Mouse (Mus musculus) limb, embryonic 15.5 days (tissue): ENCODE measurements around the gene Snrpa. TPM values are rescaled to one million over a fixed set of nuclear protein-coding genes. Genes with fewer than 3 reads are reported as not detected.

ENCODE experiments used
- microRNA counts: library from miRNA; unstranded; fragments of <30 nt; microRNA quantifications from one replicate; lab custom pipeline; 2016
- microRNA-seq: library from miRNA; unstranded; fragments of <30 nt; microRNA quantifications from one replicate; pipeline ENCODE4, GENCODE M21; 2016
- polyA plus RNA-seq: library from polyadenylated mRNA; unstranded; fragments of >200 nt; fragmentation: Nextera tagmentation; extraction: Ambion mirVana; gene quantifications from 2 replicates; pipeline ENCODE4 v1.2.1, GENCODE M21; 2015

Snrpa gene
- polyA plus RNA-seq, 1 experiment from 2014 or later = 215 TPM

MicroRNAs within 50 kb of the gene (microRNA counts, 519-probe panel; counts per million panel counts)
- microRNA mmu-miR-1191 (lab: Ali Mortazavi, UCI) = not detected

Small RNA genes within 50 kb of the gene (microRNA-seq; reads per million reads assigned to microRNA genes)
- gene Mir1191 (3.3 reads per million, percentile 9 among the genes with 10 or more reads in this experiment), gene Mir3101 (not detected)

Other genes starting within 250 kb of the Snrpa start
- gene Cyp2a12, start 167.2 kb downstream of the Snrpa start, polyA plus RNA-seq = not detected in 2 replicates
- gene Cyp2f2, start 76.4 kb downstream of the Snrpa start, polyA plus RNA-seq = 0.42 and 0.45 TPM in 2 replicates
- 0.09 TPM in 1 of 2 replicates, not detected in the other for gene Cyp2t4, start 42.6 kb downstream of the Snrpa start, polyA plus RNA-seq
- 74.5 and 78.3 TPM in 2 replicates for gene Egln2, start 29.5 kb downstream of the Snrpa start, polyA plus RNA-seq
- gene Rab4b, start 17.4 kb downstream of the Snrpa start, polyA plus RNA-seq = 70.5 and 73.3 TPM in 2 replicates
- 0.90 and 1.2 TPM in 2 replicates for gene Gm21983, start 15.2 kb downstream of the Snrpa start, polyA plus RNA-seq
- 127 and 146 TPM in 2 replicates for gene Mia, start 15.1 kb downstream of the Snrpa start, polyA plus RNA-seq
- 3.4 and 3.7 TPM in 2 replicates for gene BC024978, start 490 bp downstream of the Snrpa start, polyA plus RNA-seq
- 11.6 and 12.1 TPM in 2 replicates for gene Itpkc, start 32.4 kb upstream of the Snrpa start, polyA plus RNA-seq
- 21.0 and 22.3 TPM in 2 replicates for gene Coq8b, start 36.8 kb upstream of the Snrpa start, polyA plus RNA-seq
- 38.9 and 41.7 TPM in 2 replicates for gene Numbl, start 62.2 kb upstream of the Snrpa start, polyA plus RNA-seq
- 66.0 and 74.2 TPM in 2 replicates for gene Ltbp4, start 141.4 kb upstream of the Snrpa start, polyA plus RNA-seq
- gene Shkbp1, start 159.7 kb upstream of the Snrpa start, polyA plus RNA-seq = 33.6 and 36.4 TPM in 2 replicates
- gene Gm20479, start 161.1 kb upstream of the Snrpa start, polyA plus RNA-seq = 0.31 and 0.67 TPM in 2 replicates